Mouse (Mus musculus): ENCODE results near the gene Ifi47. TPM values are rescaled to one million over a fixed set of nuclear protein-coding genes. Genes with fewer than 3 reads are reported as not detected.
A peak's percentile ranks its signal among the peaks of the same experiment; 100 is the strongest.
"Not testable (repeated sequence)": the region's sequence is repeated elsewhere in the genome, so short reads cannot be mapped to it uniquely, and the experiment has no call there.

Ifi47 gene
- 1 to 10 TPM; 3.4 to 5.6 TPM for total RNA-seq (2021)
- long read RNA-seq, experiment 1, transcript Ifi47-201 (2 exons, 1,690 nt) = major isoform, 5 of 6 reads
- long read RNA-seq, experiment 1, partial matches to known transcripts = 0 of 6 reads
- long read RNA-seq, experiment 1, other reads (novel, unspliced or antisense) = 1 of 6 reads
- long read RNA-seq, experiment 2, partial matches to known transcripts = 0 of 3 reads
- long read RNA-seq, experiment 2, other reads (novel, unspliced or antisense) = 0 of 3 reads

DNA sequence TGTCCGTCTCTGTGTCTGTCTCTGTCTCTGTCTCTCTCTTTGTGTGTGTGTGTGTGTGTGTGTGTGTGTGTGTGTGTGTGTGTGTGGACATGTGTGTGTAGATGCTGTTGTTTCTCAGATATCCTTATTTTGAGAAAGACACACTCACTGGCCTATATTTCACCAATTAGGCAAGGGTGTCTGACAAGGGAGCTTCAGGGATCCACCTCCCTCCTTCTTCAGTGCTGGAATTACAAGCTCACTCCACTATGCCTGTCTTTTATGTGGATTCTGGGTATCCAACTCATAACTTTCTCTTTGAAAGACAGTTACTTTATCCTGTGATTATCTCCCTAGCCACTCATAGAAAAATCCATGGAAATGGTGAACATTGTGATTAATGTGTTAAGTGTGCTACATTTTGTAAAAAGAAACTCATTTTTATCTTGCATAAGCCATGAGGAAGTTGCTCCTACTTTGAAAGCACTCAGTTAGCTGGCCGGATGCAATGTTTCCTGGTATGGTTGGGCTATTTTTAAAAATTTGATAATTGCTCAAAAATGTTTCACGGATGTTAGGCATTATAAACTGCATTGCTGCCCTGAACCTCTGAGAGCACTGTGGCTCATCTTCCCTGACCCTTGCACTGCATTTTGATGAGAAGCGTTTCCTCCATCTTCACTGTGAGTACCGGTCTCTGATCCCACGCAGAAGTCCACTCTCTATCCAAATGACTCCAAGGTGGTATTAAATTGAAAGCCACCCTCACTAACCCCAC is at the start of gene Ifi47:
Ifi47 (plus strand) TSS at position 587 of the 757 bp plus-strand sequence.
- DNase-seq = peak; percentile 46 to 76

DNA sequence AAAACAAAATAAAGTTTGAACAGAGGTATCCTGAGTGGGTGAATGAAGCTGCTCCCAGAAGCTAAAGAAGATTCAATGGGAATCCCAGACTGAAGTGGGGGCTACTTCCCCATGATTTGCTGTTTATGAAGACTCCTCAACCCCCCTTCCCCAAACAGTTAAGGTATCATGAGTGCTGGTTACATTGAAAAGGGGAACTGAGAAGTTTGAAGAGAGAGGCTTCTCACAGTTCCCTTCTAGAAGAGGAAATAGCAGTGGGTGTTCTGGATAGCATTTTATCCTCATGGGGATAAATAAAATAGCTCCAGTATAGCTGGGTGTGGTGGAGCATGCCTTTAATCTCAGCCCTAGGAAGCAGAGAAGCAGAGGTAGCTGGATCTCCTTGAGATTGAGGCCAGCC is 26.3 kb upstream of the Ifi47 start:
- not testable (repeated sequence) for DNase-seq

DNA sequence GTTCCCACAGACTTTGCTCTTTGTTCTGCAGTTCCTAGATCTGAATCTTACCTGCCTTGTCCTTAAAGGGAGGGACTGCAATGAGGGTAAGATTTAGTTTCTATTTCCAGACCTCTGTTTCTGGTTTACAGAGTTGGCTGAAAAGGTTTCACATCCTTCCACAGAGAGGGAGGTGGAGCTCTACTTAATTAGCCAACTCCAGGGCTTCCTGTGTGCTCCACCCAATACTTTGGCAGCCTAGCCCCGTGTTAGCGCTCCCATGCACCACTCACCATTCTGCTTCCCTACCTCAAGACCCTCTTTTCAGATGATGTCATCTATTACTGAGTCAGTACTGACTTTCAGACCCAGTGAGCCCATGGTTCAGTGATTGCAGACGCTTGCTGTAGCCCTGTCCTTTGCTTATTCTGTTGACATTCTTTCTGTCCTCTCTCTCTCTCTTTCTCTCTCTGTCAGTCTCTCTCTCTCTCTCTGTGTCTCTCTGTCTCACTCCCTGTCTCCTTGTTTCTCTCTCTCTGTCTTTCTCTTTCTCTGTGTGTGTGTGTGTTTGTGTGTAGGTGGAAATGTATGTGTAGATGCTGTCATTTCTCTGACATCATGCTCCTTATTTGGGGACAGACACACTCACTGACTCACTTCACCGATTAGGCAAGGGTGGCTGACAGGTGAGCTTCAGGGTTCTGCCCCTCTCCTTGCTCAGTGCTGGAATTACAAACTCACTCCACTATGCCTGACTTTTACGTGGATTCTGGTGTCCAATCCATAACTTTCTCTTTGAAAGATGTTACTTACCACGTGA is 25.1 kb upstream of the Ifi47 start, which contains the start of gene 9930111J21Rik2:
9930111J21Rik2 (minus strand) TSS at position 150 of the 799 bp plus-strand sequence.
- not testable (repeated sequence) for DNase-seq

DNA sequence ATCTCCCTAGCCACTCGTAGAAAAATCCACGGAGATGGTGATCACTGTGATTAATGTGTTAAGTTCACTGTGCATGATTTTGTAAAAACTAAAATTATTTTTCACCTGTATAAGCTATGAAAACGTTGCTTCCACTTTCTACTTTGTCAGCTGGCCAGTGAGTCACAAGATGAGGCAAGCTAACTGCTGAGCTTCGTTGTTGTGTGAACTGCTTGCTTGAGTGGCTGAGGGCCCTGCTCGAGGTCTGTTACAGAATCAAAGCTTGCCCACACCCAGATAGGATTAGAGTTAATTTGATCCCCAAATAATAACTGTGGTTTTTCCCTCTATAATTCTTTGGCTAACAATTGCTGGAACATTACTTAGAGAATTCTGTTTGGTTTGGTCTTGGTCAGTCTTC is 24.5 kb upstream of the Ifi47 start:
- not testable (repeated sequence) for DNase-seq

DNA sequence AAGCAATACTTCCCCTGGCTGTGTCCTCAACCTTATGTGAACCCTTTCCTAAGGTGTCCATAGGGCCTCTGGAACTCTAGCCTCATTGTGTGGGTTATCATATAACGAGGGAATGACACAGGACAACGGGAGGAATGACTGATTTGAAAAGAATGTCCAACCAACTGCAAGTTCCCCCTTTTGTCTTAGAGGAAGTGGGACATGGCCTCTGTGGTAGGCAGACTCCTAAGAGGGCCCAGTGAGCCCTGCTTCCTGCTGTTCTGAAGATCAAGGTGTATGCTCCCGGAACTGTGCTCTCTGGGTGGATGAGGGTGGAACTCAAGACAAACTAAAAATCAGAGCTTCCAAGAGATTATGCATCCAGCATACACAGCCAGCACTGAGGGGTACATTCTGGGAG is 16.3 kb upstream of the Ifi47 start:
- not testable (repeated sequence) for DNase-seq

DNA sequence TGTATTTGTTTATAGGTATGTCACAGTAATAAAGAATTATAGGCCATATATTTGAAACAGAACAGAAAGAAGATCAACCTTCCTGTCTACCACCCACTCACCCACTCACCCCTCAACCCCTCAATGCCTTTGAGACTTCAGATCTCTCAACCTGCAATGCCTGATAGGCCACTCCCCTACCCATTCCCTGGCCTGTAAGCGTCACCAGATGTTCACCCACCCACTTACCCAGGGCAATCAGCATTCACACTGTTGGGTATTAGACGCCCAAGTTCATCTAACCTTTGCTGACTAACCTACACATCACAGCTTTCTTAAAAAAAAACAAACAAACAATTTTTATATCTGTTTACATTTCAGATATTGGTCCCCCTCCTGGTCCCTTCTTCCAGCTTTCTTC is 14.5 kb upstream of the Ifi47 start:
- DNase-seq = not testable (repeated sequence)

DNA sequence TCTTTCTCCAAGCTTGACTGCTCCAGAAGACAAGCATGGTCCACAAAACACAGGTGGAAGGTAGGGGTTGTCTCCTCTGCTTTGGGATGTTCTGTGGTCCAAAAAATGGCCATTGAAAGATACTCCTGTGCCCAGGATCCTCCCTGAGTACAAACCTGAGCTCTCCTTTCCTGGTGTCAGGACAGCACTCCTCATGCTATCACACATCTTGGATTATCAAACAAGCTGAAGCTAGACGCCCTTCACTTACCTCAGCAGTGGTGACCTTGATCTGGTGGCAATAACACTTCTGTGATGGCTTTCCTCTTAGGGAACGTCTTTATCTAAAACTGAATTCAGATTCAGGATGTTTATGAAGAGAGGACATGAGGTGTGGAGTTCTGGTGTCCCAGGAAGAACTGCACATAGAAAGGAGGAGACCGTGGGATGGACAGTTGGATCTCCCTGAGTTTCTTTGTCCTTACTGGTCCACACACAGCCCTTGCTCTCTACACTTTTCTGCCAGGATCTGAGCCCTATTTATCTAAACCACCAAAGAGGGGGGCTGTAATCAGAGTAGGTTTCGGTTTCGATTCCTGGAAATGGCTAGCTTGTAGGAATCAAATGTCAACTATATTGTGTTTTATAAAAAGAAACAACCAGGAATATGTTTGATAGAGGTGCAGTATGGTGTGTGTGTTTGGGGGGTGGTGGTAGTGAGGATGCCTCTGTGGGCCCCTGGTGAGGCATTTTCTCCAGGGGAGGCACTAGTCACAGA is 12.5 kb upstream of the Ifi47 start, which contains the start of gene Tgtp2:
Tgtp2 (minus strand) TSS at position 494 of the 757 bp plus-strand sequence.
- DNase-seq = peak; percentile 52 to 59

DNA sequence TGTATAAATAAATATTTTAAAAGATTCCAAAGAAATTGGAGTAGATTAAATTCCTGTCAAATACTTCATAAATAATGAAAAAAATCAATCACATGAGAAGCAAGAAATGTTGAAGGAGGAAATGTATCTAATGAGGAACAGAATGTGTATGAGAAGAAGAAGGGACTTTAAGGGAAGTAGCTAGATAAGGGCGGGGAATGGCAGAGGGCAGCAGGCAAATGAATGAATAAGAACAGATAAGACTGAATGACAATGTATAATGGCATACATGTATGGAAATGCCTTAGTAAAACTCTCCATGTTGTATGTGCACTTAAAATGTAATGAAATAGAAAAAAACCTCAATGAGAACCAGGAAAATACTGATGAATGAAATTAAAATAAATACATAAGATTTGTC is 8.0 kb upstream of the Ifi47 start:
- DNase-seq = no peak

DNA sequence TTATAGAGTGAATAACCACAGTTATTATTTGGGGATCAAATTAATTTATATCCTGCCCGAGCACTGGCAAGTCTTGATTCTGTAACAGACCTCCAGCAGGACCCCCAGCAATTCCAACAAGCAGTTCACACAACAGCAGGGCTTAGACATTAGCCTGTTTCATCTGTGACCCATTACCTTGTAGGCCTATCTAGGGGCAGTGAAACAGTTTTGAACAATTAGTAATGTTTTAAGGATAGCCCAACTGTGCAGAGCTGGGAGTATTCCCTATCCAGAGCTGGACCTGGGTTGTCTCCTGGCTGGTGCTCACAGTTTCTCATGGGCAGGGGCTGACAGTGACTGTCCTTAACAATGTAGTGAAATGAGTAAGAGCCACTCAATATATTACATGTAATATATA is 625 bp downstream of the Ifi47 start:
- no peak for DNase-seq

DNA sequence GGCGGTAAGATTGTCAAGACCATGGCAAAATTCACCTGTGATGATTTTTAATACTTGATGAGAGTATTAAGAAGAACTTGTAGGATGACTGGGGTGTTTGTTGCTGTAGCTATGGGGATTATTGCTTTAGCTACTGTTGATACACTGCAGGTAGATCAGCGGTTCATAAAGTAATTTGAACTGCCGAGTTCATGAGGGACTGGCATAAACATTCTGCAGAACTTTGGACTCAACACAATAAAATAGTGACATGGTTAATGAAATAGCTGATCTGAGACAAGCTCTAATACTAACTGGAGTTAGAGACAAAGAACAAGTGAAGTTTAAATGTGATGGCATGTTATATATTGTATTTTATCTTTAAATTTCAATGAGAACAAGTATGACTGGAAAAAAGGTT is 2.3 kb downstream of the Ifi47 start:
- DNase-seq = no peak

DNA sequence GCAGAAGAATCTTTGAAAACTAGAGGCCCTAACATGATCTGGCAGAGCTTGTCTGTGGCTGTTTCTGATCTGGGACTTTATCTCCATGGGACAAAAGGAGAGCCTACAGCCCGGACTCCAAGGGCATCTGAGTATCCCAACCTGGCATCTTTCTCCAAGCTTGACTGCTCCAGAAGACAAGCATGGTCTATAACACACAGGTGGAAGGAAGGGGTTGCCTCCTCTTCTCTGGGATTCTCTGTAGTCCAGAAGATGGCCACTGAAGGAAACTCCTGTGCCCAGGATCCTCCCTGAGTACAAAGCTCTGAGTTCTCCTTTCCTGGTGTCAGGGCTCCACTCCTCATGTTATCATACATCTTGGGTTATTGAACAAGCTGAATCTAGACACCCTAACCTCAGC is 4.2 kb downstream of the Ifi47 start:
- DNase-seq = no peak

DNA sequence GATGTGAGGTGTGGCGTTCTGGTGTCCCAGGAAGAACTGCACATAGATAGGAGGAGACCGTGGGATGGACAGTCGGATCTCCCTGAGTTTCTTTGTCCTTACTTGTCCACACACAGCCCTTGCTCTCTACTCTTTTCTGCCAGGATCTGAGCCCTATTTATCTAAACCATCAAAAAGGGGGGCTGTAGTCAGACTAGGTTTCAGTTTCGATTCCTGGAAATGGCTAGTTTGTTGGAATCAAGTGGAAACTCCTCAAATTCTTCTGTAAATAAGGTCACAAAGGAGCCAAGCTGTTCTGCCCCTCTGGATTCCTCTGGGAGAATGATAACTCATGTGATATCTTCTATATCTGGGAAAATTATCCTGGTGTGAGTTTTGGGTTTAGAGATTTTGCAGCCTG is 5.0 kb downstream of the Ifi47 start:
- no peak for DNase-seq

DNA sequence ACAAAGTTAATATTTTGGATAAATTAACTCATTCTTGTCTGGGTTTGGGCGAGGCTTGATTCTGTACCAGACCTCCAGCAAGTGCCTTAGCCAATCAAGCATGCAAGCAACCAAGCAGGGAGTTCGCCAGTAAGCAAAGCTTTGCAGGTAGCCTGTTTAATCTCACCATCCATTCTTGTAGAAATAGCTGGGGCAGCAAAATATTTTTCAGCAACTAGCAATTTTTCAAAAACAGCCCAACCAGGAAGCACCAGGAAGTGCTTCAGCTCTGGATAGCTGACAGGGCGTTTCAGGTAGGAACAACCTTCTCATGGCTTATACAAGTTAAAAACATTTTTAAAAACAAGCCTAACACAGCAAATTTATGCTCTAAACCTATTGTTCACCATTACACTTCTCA is 5.5 kb downstream of the Ifi47 start:
- DNase-seq = no peak

DNA sequence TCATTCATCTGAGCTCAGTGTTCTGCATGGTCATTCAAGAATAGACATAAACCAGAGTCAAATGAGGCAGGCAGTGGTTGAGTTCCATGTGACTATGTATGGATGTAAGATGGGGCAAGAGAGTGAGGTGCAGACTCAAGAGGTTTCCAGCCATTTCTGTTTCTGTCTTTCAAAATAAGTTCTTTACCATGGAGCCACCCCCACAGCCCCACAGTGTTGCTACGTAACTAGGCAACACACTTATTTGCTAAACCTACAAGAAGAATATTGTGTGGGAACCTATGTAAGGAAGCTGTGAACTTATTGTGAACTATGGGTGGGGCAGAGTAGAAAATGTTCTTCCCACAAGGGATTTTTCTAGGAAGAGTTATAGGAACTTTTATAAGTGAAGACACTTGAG is 6.8 kb downstream of the Ifi47 start:
- no peak for DNase-seq

DNA sequence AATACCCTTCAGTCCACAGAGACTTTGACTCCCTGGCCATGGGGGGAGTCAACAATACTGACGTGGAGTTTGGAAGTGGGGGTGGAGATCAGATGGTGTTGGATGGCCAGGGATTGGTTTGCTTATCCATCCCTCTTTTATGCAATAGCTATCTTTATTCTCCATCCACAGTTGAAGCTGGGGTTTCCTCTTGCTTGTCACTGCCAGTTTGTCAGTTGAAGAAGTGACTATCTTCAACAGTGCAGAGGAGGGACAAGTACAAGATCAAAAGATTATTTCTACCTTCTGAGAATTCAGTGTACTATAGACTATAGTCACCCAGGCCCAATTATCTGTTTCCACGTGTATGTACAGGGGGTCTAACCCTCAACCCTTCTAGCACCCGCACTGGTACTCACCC is 7.4 kb downstream of the Ifi47 start:
- DNase-seq = no peak

DNA sequence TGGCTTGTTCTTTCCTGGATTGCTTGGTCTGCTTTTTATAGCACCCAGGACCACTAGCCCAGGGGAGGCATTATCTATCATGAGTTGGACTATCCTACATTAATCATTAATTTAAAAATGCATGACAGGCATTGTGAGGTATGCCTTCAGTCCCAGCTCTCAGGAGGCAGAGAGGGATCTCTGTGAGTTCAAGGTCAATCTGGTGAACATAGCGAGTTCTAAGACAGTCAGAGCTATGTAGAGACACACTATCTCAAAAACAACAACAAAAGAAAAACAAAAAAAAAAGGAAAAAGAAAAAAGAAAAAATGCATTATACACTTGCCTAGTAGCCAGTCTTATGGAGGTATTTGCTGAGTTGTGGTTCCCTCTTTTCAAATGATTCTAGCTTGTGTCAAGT is 8.0 kb downstream of the Ifi47 start:
- no peak for DNase-seq

DNA sequence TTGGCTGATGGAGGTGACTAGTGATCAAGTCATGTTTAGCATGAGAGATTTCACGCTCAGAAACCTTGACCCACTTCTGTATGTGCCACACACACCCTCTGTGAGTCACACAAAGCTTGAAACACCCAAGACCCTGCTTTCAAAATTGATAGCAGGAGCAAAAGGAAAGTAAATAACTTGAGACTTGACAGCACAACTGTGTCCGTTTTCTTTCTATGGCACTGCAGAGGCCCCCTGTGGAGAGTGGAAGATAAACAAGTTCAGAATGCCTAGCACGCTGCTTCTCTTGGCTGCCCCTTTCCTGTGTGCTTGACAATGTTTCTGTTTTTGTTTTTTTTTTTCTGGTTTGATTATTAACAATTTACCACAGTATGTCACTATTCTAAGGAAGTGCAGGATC is 8.5 kb downstream of the Ifi47 start:
- DNase-seq = peak in 1 of 2 experiments; percentile 47

DNA sequence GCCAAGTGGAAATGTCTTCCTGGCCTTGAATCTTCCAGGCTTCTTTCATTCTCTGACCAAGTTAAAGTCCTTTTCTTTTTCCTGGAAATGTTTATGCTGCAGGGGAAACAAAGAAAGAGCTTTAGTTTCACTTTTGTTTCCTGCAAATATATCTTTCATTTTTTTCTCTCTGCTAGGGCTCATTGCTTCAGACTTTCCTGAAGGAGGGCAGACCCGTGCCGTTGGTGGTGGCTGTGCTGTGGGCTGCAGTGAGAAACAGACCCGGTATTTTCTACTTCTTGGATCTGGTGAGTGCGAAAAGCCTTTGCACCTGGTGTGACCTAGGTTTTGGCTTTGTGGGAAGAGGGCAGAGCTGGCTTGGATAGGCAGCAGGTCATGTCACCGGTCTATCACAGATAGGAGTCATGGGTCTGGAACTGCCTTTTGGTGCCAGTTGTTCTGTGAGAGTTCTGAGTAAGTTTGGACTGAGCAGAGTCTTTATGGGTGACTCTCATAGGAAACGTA is 10.5 kb downstream of the Ifi47 start:
- DNase-seq = no peak

DNA sequence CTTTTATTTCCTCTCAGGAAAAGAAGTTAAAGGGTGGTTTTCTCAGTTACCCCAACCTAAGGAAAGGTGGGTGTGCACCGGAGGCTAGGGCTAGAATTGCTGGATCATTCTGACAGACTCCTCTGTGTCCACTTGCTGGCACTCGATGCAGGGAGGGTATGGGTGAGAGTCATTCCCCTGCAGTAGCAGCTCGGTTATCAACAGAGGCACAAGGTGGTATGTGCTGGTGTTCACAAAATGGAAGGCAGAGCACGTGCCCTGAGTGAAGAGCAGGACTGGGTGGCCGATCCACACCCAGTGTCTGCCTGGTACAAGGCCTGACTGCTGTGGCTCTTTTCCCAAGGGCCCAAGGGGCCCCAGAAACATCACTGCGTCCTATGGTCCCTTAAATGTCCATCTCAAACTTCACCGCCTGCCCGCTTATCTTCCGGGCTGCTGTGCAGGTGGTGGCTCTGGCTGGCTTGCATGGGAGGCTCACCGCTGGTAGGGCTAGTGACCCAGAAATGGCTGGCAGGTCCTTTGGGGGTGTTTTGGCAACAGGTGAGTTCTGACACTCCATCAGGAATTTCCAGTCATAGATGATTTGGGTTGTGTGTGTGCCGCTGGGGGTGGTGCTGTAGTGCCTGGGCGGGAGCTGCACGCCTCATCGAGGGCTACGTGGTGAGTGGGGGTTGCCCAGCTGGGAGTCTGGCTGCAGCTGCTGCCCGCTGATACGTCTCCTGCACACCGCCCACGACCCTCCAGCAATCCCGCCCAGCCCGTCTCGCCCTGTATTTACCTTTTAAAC is 11.6 kb downstream of the Ifi47 start:
- DNase-seq = peak in 1 of 2 experiments; percentile 69

DNA sequence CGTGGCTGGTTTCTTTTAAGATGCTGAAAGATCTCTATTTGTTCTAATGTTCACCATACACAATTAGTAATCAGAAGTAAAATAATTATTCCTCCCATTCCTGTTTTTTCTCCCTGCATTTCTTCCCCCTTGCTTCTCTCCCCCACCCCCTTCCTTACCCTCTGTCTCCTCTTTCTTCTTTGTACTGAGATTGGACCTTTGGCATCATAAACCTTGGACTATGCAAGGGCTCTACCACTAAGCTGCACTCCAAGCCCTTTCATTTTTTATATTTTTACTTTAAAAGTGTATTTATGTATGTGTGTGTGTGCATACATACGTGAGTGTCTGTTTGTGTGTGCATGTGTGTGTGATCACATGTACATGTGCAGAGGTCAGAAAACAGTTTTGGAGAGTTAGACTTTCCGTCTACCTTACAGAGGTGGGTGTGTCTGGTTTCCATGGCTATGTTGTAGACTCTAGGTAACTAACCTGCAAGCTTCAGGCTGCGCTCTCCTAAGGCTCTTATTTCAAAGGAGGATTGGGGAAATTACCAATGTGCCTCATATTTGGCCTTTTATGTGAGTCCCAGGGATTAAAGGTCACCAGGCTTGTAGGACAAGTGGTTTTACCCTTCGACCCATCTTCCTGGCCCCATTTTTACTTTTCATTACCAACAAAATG is 12.7 kb downstream of the Ifi47 start:
- no peak for DNase-seq

Measured in heart, adult 18-20 months (tissue).